9 mouse cellular contexts compared by ENCODE assay signal in the genomic region with DNA sequence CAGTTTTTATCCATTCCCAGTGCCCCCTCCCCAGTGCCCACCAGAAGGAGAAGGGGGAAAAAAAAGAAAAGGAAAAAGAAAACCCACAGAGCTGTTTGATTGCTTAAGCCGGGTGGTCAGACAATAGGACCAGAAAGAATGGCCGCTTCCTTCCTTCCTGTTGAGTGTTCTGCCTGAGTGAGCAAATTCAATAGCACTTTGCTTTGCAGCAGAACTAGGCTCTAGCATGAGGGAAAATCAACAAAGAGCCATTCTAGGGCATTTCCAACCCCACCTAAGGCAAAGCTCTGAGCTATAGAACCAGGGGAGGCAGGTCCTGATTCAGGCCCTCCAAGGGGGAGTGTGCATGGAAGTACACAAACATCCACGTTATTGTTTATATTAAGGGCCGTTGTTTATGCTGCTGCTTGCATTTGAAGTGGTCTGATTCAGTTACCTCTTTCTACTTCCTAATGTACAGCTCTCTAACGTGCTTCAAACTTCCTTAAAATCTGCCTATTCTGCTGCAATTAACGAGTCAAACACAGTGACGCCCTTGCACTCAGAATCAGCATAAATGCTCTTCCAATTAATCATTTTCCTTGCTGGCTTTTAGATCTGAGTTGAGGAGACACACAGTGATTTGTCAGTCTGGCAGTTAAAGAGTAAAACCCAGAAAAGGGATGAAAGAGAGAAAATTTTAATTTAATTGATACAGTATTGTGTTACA. TPM values are rescaled to one million over a fixed set of nuclear protein-coding genes. Genes with fewer than 3 reads are reported as not detected.
DNase-seq lines count a peak whose midpoint lies in the region; ATAC-seq and TF ChIP-seq lines count a peak whose summit lies in the region.
"Had no signal": no experiment of that assay in that cellular context is flagged by ENCODE, and none has a peak within 500 bp of the region (broad histone marks: within the 10 kb centered on the region; RNA-seq: fewer than 3 reads in every experiment).

No protein-coding gene starts in this region.

- H3K9me3 ChIP-seq in E14TG2a.4 (ENCODE audit: low read length) (peaks cover 19% of the 10 kb centered on the region), ES-E14 (ENCODE audit: control insufficient read depth, insufficient read depth, low read depth, low read length) (no peaks in the 10 kb centered on the region)
- H3K9me3 ChIP-seq in forebrain, embryonic 13.5 days (replicated peaks): no peaks in the 10 kb centered on the region
- H3K9me3 ChIP-seq: embryonic facial prominence, embryonic 13.5 days; limb, embryonic 10.5 days had no signal

- H3K27me3 ChIP-seq in E14TG2a.4 (ENCODE audit: insufficient read depth, low read length): no peaks in the 10 kb centered on the region
- peaks cover 4% of the 10 kb centered on the region; the same call in 1 of the 2 replicates for H3K27me3 ChIP-seq in forebrain, embryonic 13.5 days
- H3K27me3 ChIP-seq in thymus, adult 2 months (ENCODE audit: control insufficient read depth, insufficient read depth, low read length): no peaks in the 10 kb centered on the region
- H3K27me3 ChIP-seq: embryonic facial prominence, embryonic 13.5 days had no signal

- under 1% methylated on average over 7 of the region's 7 CpGs for WGBS in forebrain, embryonic 13.5 days
- WGBS in thymus, adult 2 months: 32% methylated on average over 7 of the region's 7 CpGs

- in situ Hi-C loops in ES-E14 (cut with MboI; ENCODE audit: low sequenced_read_pairs in 2 of 2, unreplicated experiment in 2 of 2): no loop called here

- no peak for TF ChIP-seq POLR2A in thymus, adult 2 months (IDR thresholded peaks at IDR 0.05; ENCODE audit: control insufficient read depth, extremely low read depth, insufficient read depth, low read length, poor library complexity)

- no peak overlapping the region for H3K9ac ChIP-seq in ES-E14 (ENCODE audit: insufficient read depth, low read depth, low read length, poor library complexity, severe bottlenecking)
- no peak overlapping the region for H3K9ac ChIP-seq in forebrain, embryonic 13.5 days
- H3K9ac ChIP-seq: embryonic facial prominence, embryonic 13.5 days had no signal

- H3K36me3 ChIP-seq in E14TG2a.4 (ENCODE audit: insufficient read depth, low read length) (peaks cover 11% of the 10 kb centered on the region), ES-E14 (ENCODE audit: control insufficient read depth, insufficient read depth, low read length, poor library complexity, severe bottlenecking) (no peaks in the 10 kb centered on the region; the same call in 1 of the 2 replicates)
- H3K36me3 ChIP-seq in forebrain, embryonic 13.5 days (ENCODE audit: poor library complexity, severe bottlenecking): no peaks in the 10 kb centered on the region
- no peaks in the 10 kb centered on the region for H3K36me3 ChIP-seq in thymus, adult 2 months (ENCODE audit: control insufficient read depth, insufficient read depth, low read length)
- H3K36me3 ChIP-seq: embryonic facial prominence, embryonic 13.5 days; limb, embryonic 10.5 days had no signal

- H3K4me3 ChIP-seq in E14TG2a.4 (replicated peaks; ENCODE audit: low read length): 0 out of 2 replicates have a peak overlapping the region, but pooled peaks have one; percentile 20
- H3K4me3 ChIP-seq in ES-E14 (ENCODE audit: insufficient read depth in 1 of 2, low read depth in 1 of 2, low read length in 2 of 2, poor library complexity in 1 of 2, severe bottlenecking in 1 of 2): 0 out of 4 replicates have a peak overlapping the region, but pooled peaks of 1 of the 2 experiments have one; percentile 14
- H3K4me3 ChIP-seq in forebrain, embryonic 13.5 days: no peak overlapping the region
- H3K4me3 ChIP-seq in thymus, adult 2 months (ENCODE audit: control insufficient read depth, insufficient read depth, low read length): no peak overlapping the region
- H3K4me3 ChIP-seq: embryonic facial prominence, embryonic 13.5 days; limb, embryonic 10.5 days had no signal

- no peak for TF ChIP-seq CTCF in E14TG2a.4 (conservative IDR thresholded peaks at IDR 0.05; ENCODE audit: low read length)
- TF ChIP-seq CTCF in thymus, adult 2 months (IDR thresholded peaks at IDR 0.05; ENCODE audit: borderline replicate concordance, control insufficient read depth, extremely low read depth, insufficient read depth, low read length, poor library complexity): no peak

- ATAC-seq in forebrain, embryonic 13.5 days: peak; percentile 95
- no peak for ATAC-seq in inflammation-experienced regulatory T-cells, adult 6 months

- peak overlapping the region; percentile 63; the same call in 1 of the 2 replicates for H3K27ac ChIP-seq in ES-E14 (ENCODE audit: insufficient read depth, low read depth, low read length, poor library complexity, severe bottlenecking)
- peak overlapping the region; percentile 41 for H3K27ac ChIP-seq in forebrain, embryonic 13.5 days
- H3K27ac ChIP-seq in thymus, adult 2 months (ENCODE audit: control insufficient read depth, insufficient read depth, low read length): no peak overlapping the region
- H3K27ac ChIP-seq: embryonic facial prominence, embryonic 13.5 days; limb, embryonic 10.5 days had no signal

- peaks cover 47% of the 10 kb centered on the region for H3K4me1 ChIP-seq in E14TG2a.4 (replicated peaks; ENCODE audit: low read depth, low read length)
- H3K4me1 ChIP-seq in ES-E14 (ENCODE audit: control insufficient read depth in 2 of 2, insufficient read depth in 2 of 2, low read length in 2 of 2, poor library complexity in 1 of 2): peaks cover 2 to 10% of the 10 kb centered on the region in 2 experiments; a peak in 3 of 4 replicates
- peaks cover 10% of the 10 kb centered on the region for H3K4me1 ChIP-seq in forebrain, embryonic 13.5 days
- H3K4me1 ChIP-seq in thymus, adult 2 months (replicated peaks; ENCODE audit: control insufficient read depth, insufficient read depth, low read length): no peaks in the 10 kb centered on the region
- H3K4me1 ChIP-seq: embryonic facial prominence, embryonic 13.5 days; limb, embryonic 10.5 days had no signal

- peak; percentile 47 for DNase-seq in ES-E14 (ENCODE audit: low read depth, low spot score)
- DNase-seq in mesoderm, embryonic 11.5 days (ENCODE audit: low read depth, low spot score): peak; percentile 69
- no peak for DNase-seq in thymus, adult 2 months
- no peak for DNase-seq in frontal cortex, postnatal 14 days (ENCODE audit: low spot score in 2 of 2)

- peak overlapping the region; percentile 32 for H3K4me2 ChIP-seq in forebrain, embryonic 13.5 days
- H3K4me2 ChIP-seq: embryonic facial prominence, embryonic 13.5 days had no signal

TF ChIP-seq in ES-E14, 5 proteins besides CTCF, POLR2A, EP300 and RAD21:
- no peak for TF ChIP-seq ZC3H11A (IDR thresholded peaks at IDR 0.05; ENCODE audit: borderline replicate concordance, low read depth, low read length)
- TF ChIP-seq ZNF384 (IDR thresholded peaks at IDR 0.05; ENCODE audit: low read depth, low read length): peak; percentile 70
- TF ChIP-seq HCFC1 (IDR thresholded peaks at IDR 0.05; ENCODE audit: borderline replicate concordance, insufficient read depth, low read length): no peak
- TF ChIP-seq MAFK (IDR thresholded peaks at IDR 0.05; ENCODE audit: insufficient read depth, low read depth, low read length): peak; percentile 44; the same call in 1 of the 2 replicates

RNA-seq across cellular contexts. Expression of gene Spry2, which starts 45.1 kb away (rescaled TPM):
- total RNA-seq in ES-E14 (2012; rRNA removed): 49.5 and 69.0 TPM in 2 replicates
- 21.4 and 27.4 TPM in 2 replicates for polyA plus RNA-seq in forebrain, embryonic 13.5 days (2015; fragmentation: Nextera tagmentation; extraction: Ambion mirVana)
- under 1 TPM in 2 of 3 experiments, not detected in 1; 0.48 to 0.73 TPM for polyA plus RNA-seq in inflammation-experienced regulatory T-cells, adult 6 months (2017; shearing (Covaris generic))
- 5.9 and 7.3 TPM in 2 replicates for polyA plus RNA-seq in thymus, adult 2 months (2012; rRNA removed)

Comparison
In these comparisons a context has a peak if more than half of its experiments do, and no peak if none do; other contexts are left out.
1. DNase-seq: peak in ES-E14 (single experiment) and mesoderm, embryonic 11.5 days (single experiment); none in thymus, adult 2 months (single experiment) and frontal cortex, postnatal 14 days (0 of 2).